Mouse (Mus musculus) testis, adult 2 months (tissue): ENCODE results near the gene Gpam.

Source experiments
- CTCF ChIP-seq: fragments of 200-500 bp; IDR thresholded peaks from 2 replicates; pipeline ENCODE4 v1.5.1; 2012; ENCODE audit warnings: low read depth, mild to moderate bottlenecking, inconsistent platforms, low read length, moderate library complexity; ENCODE audit not compliant: control insufficient read depth, insufficient read depth, insufficient replicate concordance
- POLR2A ChIP-seq: fragments of 200-500 bp; IDR thresholded peaks from 2 replicates; pipeline ENCODE4 v1.6.1; 2012; ENCODE audit warnings: low read depth, mild to moderate bottlenecking, inconsistent platforms, low read length, moderate library complexity; ENCODE audit not compliant: control insufficient read depth

DNA sequence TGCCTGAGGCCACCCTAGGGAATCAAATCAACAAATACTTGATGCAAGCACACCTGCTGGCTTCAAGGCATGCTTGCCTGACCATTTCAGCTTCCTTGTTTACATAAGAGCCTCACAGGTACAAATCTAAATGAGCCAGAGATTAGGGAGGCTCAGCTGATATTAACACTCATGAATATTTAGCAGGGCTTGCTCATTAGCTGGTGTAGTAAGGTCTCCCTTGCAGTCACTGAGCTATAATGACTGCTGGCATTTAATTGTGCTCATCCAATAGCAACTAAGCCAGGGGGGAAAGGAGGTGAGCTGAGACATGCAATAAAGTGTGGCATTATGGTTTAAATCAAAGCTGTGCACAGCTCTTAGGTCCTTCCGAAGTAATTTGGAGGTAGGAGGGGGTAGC, 108.2 kb downstream of the Gpam start:
- TF ChIP-seq CTCF (no peak), POLR2A (no peak)
